Mouse (Mus musculus) liver (tissue): ENCODE measurements around the gene Cyp2w1.
"Not testable (repeated sequence)": the region's sequence is repeated elsewhere in the genome, so short reads cannot be mapped to it uniquely, and the experiment has no call there.

Experiments used
- DNase-seq: peaks from one replicate; pipeline ENCODE4 v3.0.0-alpha.2; 2020; ENCODE audit warnings: mixed read lengths

The Cyp2w1 gene

GRCm38 (mm10) chr5:139333301-139334013 is 19.0 kb upstream of the Cyp2w1 start:
- DNase-seq: no peak

GRCm38 (mm10) chr5:139334394-139334793 is 18.0 kb upstream of the Cyp2w1 start:
- not testable (repeated sequence) for DNase-seq

- no peak for DNase-seq
Measured at GRCm38 (mm10) chr5:139335634-139336033, 16.8 kb upstream of the Cyp2w1 start.

GRCm38 (mm10) chr5:139337826-139338370 is 14.5 kb upstream of the Cyp2w1 start:
- DNase-seq: no peak

GRCm38 (mm10) chr5:139338403-139338802 is 14.0 kb upstream of the Cyp2w1 start:
- no peak for DNase-seq

GRCm38 (mm10) chr5:139338891-139339290 is 13.5 kb upstream of the Cyp2w1 start:
- no peak for DNase-seq

- DNase-seq: peak; percentile 86
Measured at GRCm38 (mm10) chr5:139344021-139344686, 8.3 kb upstream of the Cyp2w1 start.

- DNase-seq: peak; percentile 98
Measured at GRCm38 (mm10) chr5:139344687-139345363, 7.6 kb upstream of the Cyp2w1 start.

- no peak for DNase-seq
Measured at GRCm38 (mm10) chr5:139345364-139345714, 7.1 kb upstream of the Cyp2w1 start.

GRCm38 (mm10) chr5:139347225-139347624 is 5.2 kb upstream of the Cyp2w1 start:
- no peak for DNase-seq

- peak; percentile 64 for DNase-seq
Measured at GRCm38 (mm10) chr5:139349713-139350112, 2.7 kb upstream of the Cyp2w1 start.

GRCm38 (mm10) chr5:139351134-139351533 is 1.3 kb upstream of the Cyp2w1 start, which contains the start of gene Cox19:
Cox19 (minus strand) TSS chr5:139351418.
- DNase-seq: no peak

GRCm38 (mm10) chr5:139351628-139352027 is 789 bp upstream of the Cyp2w1 start:
- DNase-seq: no peak

GRCm38 (mm10) chr5:139353496-139353895 is 1.1 kb downstream of the Cyp2w1 start:
- DNase-seq: peak; percentile 73

GRCm38 (mm10) chr5:139353946-139354345 is 1.5 kb downstream of the Cyp2w1 start:
- DNase-seq: no peak

GRCm38 (mm10) chr5:139355235-139355772 is 2.9 kb downstream of the Cyp2w1 start:
- peak; percentile 85 for DNase-seq

- peak; percentile 52 for DNase-seq
Measured at GRCm38 (mm10) chr5:139358653-139359052, 6.2 kb downstream of the Cyp2w1 start.

- DNase-seq: no peak
Measured at GRCm38 (mm10) chr5:139359244-139359643, 6.8 kb downstream of the Cyp2w1 start.

GRCm38 (mm10) chr5:139363858-139364257 is 11.4 kb downstream of the Cyp2w1 start:
- DNase-seq: no peak

GRCm38 (mm10) chr5:139364260-139364910 is 12.0 kb downstream of the Cyp2w1 start:
- DNase-seq: peak; percentile 90

- peak; percentile 36 for DNase-seq
Measured at GRCm38 (mm10) chr5:139364911-139365571, 12.6 kb downstream of the Cyp2w1 start.

GRCm38 (mm10) chr5:139365827-139366226 is 13.4 kb downstream of the Cyp2w1 start:
- DNase-seq: peak; percentile 37
